Mouse (Mus musculus) liver, embryonic 13.5 days (tissue): ENCODE measurements around the gene Esp16. TPM values are rescaled to one million over a fixed set of nuclear protein-coding genes. Genes with fewer than 3 reads are reported as not detected.
"Not testable (repeated sequence)": the region's sequence is repeated elsewhere in the genome, so short reads cannot be mapped to it uniquely, and the experiment has no call there.

Experiments used
- ATAC-seq: fragments of 200-750 bp; cut with Nextera tagmentation; 2 replicates; pipeline ENCODE4 v1.8.0; 2017; ENCODE audit warnings: low read depth, mild to moderate bottlenecking, moderate number of reproducible peaks, moderate library complexity
- DNase-seq: peaks from one replicate; pipeline ENCODE4 v3.0.0; 2022
- H3K27ac ChIP-seq: fragments of 300-500 bp; sonication (generic); 2 replicates; pipeline ENCODE4 v1.5.1; 2015; ENCODE audit warnings: moderate library complexity, mild to moderate bottlenecking, inconsistent platforms
- H3K27me3 ChIP-seq: fragments of 300-500 bp; sonication (generic); 2 replicates; pipeline ENCODE4 v1.6.1; 2015; ENCODE audit warnings: mild to moderate bottlenecking, inconsistent platforms
- H3K36me3 ChIP-seq: fragments of 300-500 bp; sonication (generic); 2 replicates; pipeline ENCODE4 v1.6.1; 2015; ENCODE audit warnings: mild to moderate bottlenecking, inconsistent platforms
- H3K4me1 ChIP-seq: fragments of 300-500 bp; sonication (generic); replicated peaks from 2 replicates; pipeline ENCODE4 v1.6.1; 2015; ENCODE audit warnings: inconsistent platforms
- H3K4me2 ChIP-seq: fragments of 300-500 bp; sonication (generic); 2 replicates; pipeline ENCODE4 v1.6.1; 2015; ENCODE audit warnings: inconsistent platforms, mild to moderate bottlenecking, moderate library complexity
- H3K4me3 ChIP-seq: fragments of 300-500 bp; sonication (generic); replicated peaks from 2 replicates; pipeline ENCODE4 v1.5.1; 2015; ENCODE audit warnings: mild to moderate bottlenecking, inconsistent platforms
- H3K9ac ChIP-seq: fragments of 300-500 bp; sonication (generic); 2 replicates; pipeline ENCODE4 v1.6.1; 2015; ENCODE audit warnings: mild to moderate bottlenecking, inconsistent platforms
- H3K9me3 ChIP-seq: fragments of 300-500 bp; sonication (generic); replicated peaks from 2 replicates; pipeline ENCODE4 v1.6.1; 2016; ENCODE audit warnings: inconsistent platforms
- WGBS: fragments of 180-500 bp; shearing (Covaris S2); methylation state at CpG from one replicate; pipeline ENCODE4 v1.1.7; 2015; ENCODE audit not compliant: insufficient replicate concordance; 5-methylcytosine and 5-hydroxymethylcytosine counted together
- polyA plus RNA-seq: library from polyadenylated mRNA; unstranded; fragments of >200 nt; fragmentation: Nextera tagmentation; extraction: Ambion mirVana; gene quantifications from 2 replicates; pipeline ENCODE4 v1.2.1, GENCODE M21; 2015

Esp16 gene
- not detected in 2 replicates for polyA plus RNA-seq

GRCm38 (mm10) chr17:39535842-39536241, at the start of gene Esp16:
TSS of gene Esp16 (plus strand) at chr17:39536142.
- not testable (repeated sequence) for H3K9ac ChIP-seq, DNase-seq, H3K36me3 ChIP-seq, H3K4me3 ChIP-seq, H3K9me3 ChIP-seq, H3K27ac ChIP-seq, ATAC-seq, H3K27me3 ChIP-seq, H3K4me1 ChIP-seq, H3K4me2 ChIP-seq
- 53% methylated on average over 6 of the region's 6 CpGs for WGBS

GRCm38 (mm10) chr17:39498043-39498442, 37.9 kb upstream of the Esp16 start:
- not testable (repeated sequence) for H3K9ac ChIP-seq, H3K27me3 ChIP-seq
- ATAC-seq = peak; percentile 87

More at GRCm38 (mm10) chr17:39498043-39498442, 37.9 kb upstream of the Esp16 start:
- not testable (repeated sequence) for H3K36me3 ChIP-seq, H3K4me1 ChIP-seq, DNase-seq, H3K27ac ChIP-seq, H3K4me2 ChIP-seq, H3K4me3 ChIP-seq, H3K9me3 ChIP-seq

Other genes with a start within 250 kb of the Esp16 start
- not detected in 2 replicates for gene Esp18, start 129.8 kb upstream of the Esp16 start, polyA plus RNA-seq
- gene Esp15, start 104.8 kb downstream of the Esp16 start, polyA plus RNA-seq = not detected in 2 replicates